Mouse (Mus musculus) neural tube, embryonic 14.5 days (tissue): ENCODE data around the gene Rab37. TPM values are rescaled to one million over a fixed set of nuclear protein-coding genes. Genes with fewer than 3 reads are reported as not detected.

ENCODE experiments used
- ATAC-seq: fragments of 200-750 bp; cut with Nextera tagmentation; 2 replicates; pipeline ENCODE4 v1.8.0; 2017; ENCODE audit warnings: low read depth, mild to moderate bottlenecking, moderate TSS enrichment, moderate library complexity
- H3K27ac ChIP-seq: fragments of 300-500 bp; sonication (generic); 2 replicates; pipeline ENCODE4 v1.5.1; 2014; ENCODE audit warnings: low read depth, mild to moderate bottlenecking, control low read depth, low read length, moderate library complexity, mixed read lengths
- H3K27me3 ChIP-seq: fragments of 300-500 bp; sonication (generic); 2 replicates; pipeline ENCODE4 v1.6.1; 2014; ENCODE audit warnings: low read length; ENCODE audit not compliant: control insufficient read depth, insufficient read depth
- H3K36me3 ChIP-seq: fragments of 300-500 bp; sonication (generic); 2 replicates; pipeline ENCODE4 v1.6.1; 2014; ENCODE audit warnings: low read length, mixed read lengths; ENCODE audit not compliant: control insufficient read depth, insufficient read depth
- H3K4me1 ChIP-seq: fragments of 300-500 bp; sonication (generic); 2 replicates; pipeline ENCODE4 v1.6.1; 2014; ENCODE audit warnings: low read length; ENCODE audit not compliant: control insufficient read depth, insufficient read depth
- H3K4me2 ChIP-seq: fragments of 300-500 bp; sonication (generic); 2 replicates; pipeline ENCODE4 v1.6.1; 2014; ENCODE audit warnings: mild to moderate bottlenecking, low read depth, low read length, control low read depth
- H3K4me3 ChIP-seq: fragments of 300-500 bp; sonication (generic); 2 replicates; pipeline ENCODE4 v1.5.1; 2014; ENCODE audit warnings: low read depth, low read length, control low read depth, mixed read lengths
- H3K9ac ChIP-seq: fragments of 300-500 bp; sonication (generic); replicated peaks from 2 replicates; pipeline ENCODE4 v1.6.1; 2014; ENCODE audit warnings: low read depth, mild to moderate bottlenecking, control low read depth, low read length, mixed read lengths
- H3K9me3 ChIP-seq: fragments of 300-500 bp; sonication (generic); 2 replicates; pipeline ENCODE4 v1.6.1; 2016; ENCODE audit warnings: low read length; ENCODE audit not compliant: control insufficient read depth
- WGBS: fragments of 180-500 bp; shearing (Covaris S2); extraction: QIAGEN DNeasy Blood & Tissue Kit; methylation state at CpG from one replicate; pipeline ENCODE4 v1.1.7; 2014; 5-methylcytosine and 5-hydroxymethylcytosine counted together
- polyA plus RNA-seq: library from polyadenylated mRNA; unstranded; fragments of >200 nt; fragmentation: Nextera tagmentation; extraction: Ambion mirVana; gene quantifications from 2 replicates; pipeline ENCODE4 v1.2.1, GENCODE M21; 2014

Rab37 gene
- polyA plus RNA-seq, 1 experiment from 2014 or later: 0.25 TPM

DNA sequence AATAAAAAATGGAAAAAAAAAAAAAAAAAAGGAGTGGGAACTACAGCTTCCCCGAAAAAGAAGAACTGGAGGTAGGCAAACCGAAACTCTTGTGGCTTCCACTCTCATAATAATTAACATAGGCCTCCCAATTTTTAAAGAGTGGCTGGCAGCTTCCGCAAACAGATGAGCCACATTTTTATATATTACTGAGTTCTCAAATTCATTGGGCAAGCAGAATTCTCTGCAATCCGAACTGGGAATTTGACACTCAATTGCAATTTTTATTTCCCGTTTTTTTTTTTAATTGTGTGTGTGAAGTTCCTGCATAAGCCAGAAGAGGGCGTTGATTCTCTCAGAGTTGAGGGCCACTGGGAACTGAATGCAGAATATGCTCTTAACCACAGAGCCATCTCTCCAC, 24.5 kb upstream of the Rab37 start:
- no peak overlapping the region for H3K27ac ChIP-seq
- WGBS: 74% methylated on average over 6 of the region's 6 CpGs
- no peak overlapping the region for H3K9ac ChIP-seq
- ATAC-seq: no peak
- no peak overlapping the region for H3K4me3 ChIP-seq
- H3K4me2 ChIP-seq: no peak overlapping the region
- peaks cover 8% of the 10 kb centered on the region for H3K4me1 ChIP-seq
- H3K36me3 ChIP-seq: no peaks in the 10 kb centered on the region
- H3K9me3 ChIP-seq: no peaks in the 10 kb centered on the region
- H3K27me3 ChIP-seq: 0 out of 2 replicates have a peak, but pooled peaks cover 5% of the 10 kb centered on the region

DNA sequence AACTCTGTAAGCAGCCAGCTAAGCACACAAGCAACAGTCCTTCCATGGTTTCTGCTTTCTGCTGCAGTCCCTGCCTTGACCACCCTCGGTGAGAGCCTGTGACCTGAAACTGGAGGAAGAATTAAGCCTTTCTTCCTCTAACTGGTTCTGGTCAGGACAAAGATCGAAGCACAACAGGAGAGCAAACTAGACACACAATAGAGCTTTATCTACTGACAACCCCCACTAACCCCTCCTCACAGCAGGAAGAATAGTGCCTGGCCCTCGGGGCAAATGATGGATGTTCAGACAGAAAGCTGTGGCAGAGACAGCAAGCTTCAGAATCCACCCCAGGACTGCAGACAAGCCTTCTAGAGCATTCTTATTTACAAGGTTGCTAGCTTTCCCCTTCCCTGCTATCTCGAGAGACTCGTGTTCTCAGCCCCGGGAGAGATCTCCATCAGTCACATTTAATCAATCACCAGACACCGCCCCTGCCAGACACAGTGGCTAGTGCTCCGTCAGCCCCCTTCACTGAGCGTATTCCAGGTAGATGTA, 20.1 kb upstream of the Rab37 start:
- Histone ChIP-seq H3K4me2 (peak overlapping the region; percentile 36; the same call in 1 of the 2 replicates), H3K27me3 (0 out of 2 replicates have a peak, but pooled peaks cover 5% of the 10 kb centered on the region), H3K9me3 (no peaks in the 10 kb centered on the region), H3K4me1 (peaks cover 12% of the 10 kb centered on the region), H3K9ac (no peak overlapping the region), H3K36me3 (no peaks in the 10 kb centered on the region), H3K4me3 (no peak overlapping the region), H3K27ac (no peak overlapping the region)
- 3% methylated on average over 9 of the region's 9 CpGs for WGBS
- ATAC-seq: no peak

DNA sequence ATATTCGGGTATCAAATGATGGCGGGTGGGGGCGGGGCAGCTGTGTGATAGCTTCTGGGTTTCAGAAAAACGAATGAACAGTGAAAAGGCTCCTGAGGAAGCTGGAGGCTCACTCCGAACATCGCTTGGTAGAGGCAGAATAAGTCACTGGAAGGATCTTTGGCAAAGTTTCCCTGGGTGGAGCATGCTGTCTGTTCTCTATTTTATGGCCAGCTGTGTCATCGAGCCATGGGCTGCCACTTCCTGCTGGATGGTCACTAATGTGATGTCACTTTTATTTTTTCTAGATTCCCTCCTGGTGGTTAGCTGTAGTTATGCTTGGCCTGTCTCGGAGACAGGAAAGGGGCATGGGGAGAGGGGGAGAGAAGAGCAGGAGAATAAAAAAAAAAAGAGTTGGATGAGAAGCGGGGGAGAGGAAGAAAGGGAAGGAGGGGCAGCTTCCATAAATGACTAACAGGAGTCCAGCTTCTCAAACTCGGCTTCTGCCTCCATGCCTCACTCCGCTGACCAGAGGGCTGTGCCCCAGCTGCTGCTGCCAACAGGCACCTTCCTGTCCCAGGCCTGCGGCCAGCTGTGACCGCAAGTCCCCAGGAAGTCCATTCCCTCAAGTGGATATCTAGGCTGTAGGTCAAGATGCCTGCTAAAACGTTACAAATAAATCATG, 19.5 kb upstream of the Rab37 start:
- peak overlapping the region; percentile 36; the same call in 1 of the 2 replicates for H3K4me2 ChIP-seq
- H3K36me3 ChIP-seq: no peaks in the 10 kb centered on the region
- no peaks in the 10 kb centered on the region for H3K9me3 ChIP-seq
- ATAC-seq: no peak
- H3K27me3 ChIP-seq: 0 out of 2 replicates have a peak, but pooled peaks cover 5% of the 10 kb centered on the region
- WGBS: 16% methylated on average over 14 of the region's 14 CpGs
- peaks cover 12% of the 10 kb centered on the region for H3K4me1 ChIP-seq
- no peak overlapping the region for H3K9ac ChIP-seq
- no peak overlapping the region for H3K27ac ChIP-seq
- no peak overlapping the region for H3K4me3 ChIP-seq

DNA sequence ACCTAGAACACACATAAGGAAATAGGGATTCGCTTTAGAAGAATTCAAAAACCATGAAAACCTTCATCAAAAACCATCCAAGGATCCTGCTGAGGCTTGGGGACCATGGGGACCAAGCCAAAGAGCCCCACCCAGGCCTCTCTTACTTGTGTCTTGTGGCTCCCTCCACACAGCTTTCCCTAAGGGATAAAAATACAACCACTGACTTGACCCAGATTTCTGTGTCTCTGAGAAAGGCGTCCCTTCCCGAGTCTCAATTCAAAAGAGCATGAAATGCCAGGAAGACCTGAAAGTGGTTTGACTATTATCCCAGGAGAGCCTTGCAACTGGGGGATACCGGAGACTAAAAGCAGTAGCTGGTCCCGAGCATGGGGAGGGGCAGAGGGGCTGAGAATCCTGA, 18.2 kb upstream of the Rab37 start:
- no peak overlapping the region for H3K4me2 ChIP-seq
- 0 out of 2 replicates have a peak, but pooled peaks cover 5% of the 10 kb centered on the region for H3K27me3 ChIP-seq
- no peak for ATAC-seq
- H3K9me3 ChIP-seq: no peaks in the 10 kb centered on the region
- WGBS: 69% methylated on average over 5 of the region's 5 CpGs
- no peaks in the 10 kb centered on the region for H3K36me3 ChIP-seq
- H3K4me3 ChIP-seq: no peak overlapping the region
- H3K9ac ChIP-seq: no peak overlapping the region
- H3K27ac ChIP-seq: no peak overlapping the region
- H3K4me1 ChIP-seq: peaks cover 12% of the 10 kb centered on the region

DNA sequence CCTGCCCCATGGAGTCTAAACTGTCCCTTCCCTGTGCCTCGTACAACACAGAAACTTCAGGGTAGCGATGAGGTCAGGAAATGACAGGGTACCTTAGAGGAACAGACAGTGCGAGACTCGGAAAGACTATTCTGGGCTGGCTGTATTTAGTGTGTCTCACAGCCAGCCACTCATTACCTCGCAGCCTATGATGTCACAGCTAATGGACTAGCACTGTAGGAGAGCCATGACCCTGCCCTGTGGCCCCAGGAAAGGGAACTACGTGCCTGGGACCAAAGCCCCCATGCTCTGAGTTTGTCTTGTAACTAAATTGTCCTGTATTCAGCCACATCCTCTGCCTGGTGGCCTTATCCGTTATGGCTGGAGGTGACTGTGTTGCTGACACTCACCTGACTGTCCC, 15.8 kb upstream of the Rab37 start:
- Histone ChIP-seq H3K4me2 (no peak overlapping the region), H3K27me3 (no peaks in the 10 kb centered on the region), H3K4me1 (peaks cover 12% of the 10 kb centered on the region), H3K4me3 (no peak overlapping the region), H3K9ac (no peak overlapping the region), H3K27ac (no peak overlapping the region), H3K9me3 (no peaks in the 10 kb centered on the region), H3K36me3 (no peaks in the 10 kb centered on the region)
- no peak for ATAC-seq
- 72% methylated on average over 7 of the region's 7 CpGs for WGBS

DNA sequence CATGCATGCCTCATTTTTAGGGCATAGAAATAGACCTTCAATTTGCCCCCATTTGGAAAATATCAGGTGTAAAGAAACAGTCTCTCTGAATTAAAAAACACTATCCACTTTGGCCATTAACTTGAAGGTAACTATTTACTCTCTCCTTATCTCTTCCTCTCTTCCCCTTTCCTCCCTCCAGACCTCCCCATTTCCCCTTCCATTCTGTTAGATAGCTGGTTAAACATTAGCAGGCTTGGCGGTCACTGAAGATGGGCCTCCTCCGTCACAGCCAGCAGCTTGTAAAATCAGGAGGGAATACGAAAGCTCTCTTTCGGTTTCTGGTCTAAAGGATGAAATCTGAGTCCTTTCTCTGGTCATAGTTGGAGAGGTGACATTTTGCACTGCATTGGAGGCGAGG, 15.4 kb upstream of the Rab37 start:
- H3K4me3 ChIP-seq: no peak overlapping the region
- H3K27ac ChIP-seq: no peak overlapping the region
- H3K9me3 ChIP-seq: no peaks in the 10 kb centered on the region
- H3K4me2 ChIP-seq: no peak overlapping the region
- H3K9ac ChIP-seq: no peak overlapping the region
- H3K27me3 ChIP-seq: no peaks in the 10 kb centered on the region
- H3K36me3 ChIP-seq: no peaks in the 10 kb centered on the region
- 38% methylated on average over 5 of the region's 5 CpGs for WGBS
- peaks cover 11% of the 10 kb centered on the region for H3K4me1 ChIP-seq
- ATAC-seq: no peak

DNA sequence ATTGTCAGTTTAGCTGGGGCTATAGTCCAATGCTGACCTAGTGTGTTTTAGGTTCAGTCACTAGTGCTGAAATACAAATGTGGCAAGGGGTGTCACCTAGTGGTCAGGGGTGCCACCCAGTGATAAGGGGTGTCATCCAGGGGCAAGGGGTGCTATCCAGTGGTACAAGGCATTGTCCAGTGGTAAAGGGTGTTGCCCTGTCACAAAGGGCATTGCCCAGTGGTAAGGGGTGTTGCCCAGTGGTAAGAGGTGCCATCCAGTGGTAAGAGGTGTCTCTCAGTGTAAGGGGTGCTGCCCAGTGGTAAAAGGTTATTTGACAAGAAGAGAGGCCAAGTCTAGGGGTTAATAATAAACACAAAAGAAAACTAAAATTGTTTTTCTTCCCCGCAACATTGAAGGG, 13.8 kb upstream of the Rab37 start:
- H3K4me1 ChIP-seq: no peaks in the 10 kb centered on the region
- H3K27ac ChIP-seq: no peak overlapping the region
- no peak overlapping the region for H3K4me2 ChIP-seq
- no peaks in the 10 kb centered on the region for H3K9me3 ChIP-seq
- H3K9ac ChIP-seq: no peak overlapping the region
- H3K27me3 ChIP-seq: no peaks in the 10 kb centered on the region
- H3K36me3 ChIP-seq: no peaks in the 10 kb centered on the region
- ATAC-seq: no peak
- H3K4me3 ChIP-seq: no peak overlapping the region
- WGBS: 100% methylated on average over 1 of the region's 1 CpGs

DNA sequence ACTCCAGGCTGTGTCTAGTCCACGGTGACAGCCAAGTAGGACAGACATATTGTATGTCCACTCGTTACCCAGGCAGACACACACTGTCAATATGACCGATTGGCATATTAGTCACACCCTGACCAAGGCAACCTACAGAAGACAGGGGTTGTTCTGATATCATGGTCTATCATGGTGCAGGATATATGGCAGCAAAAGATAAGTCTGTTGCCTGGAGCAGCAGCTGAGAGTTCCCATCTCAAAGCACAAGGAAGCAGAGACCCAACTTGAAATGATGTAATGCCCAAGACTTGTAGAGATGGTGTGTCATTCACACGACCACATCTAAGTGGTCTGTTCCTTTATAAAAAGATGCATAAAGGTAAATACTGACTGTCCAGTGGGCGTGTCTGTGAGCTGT, 12.6 kb upstream of the Rab37 start:
- 92% methylated on average over 5 of the region's 5 CpGs for WGBS
- Histone ChIP-seq H3K4me3 (no peak overlapping the region), H3K27me3 (no peaks in the 10 kb centered on the region; the same call in none of the 2 replicates), H3K36me3 (no peaks in the 10 kb centered on the region), H3K4me1 (no peaks in the 10 kb centered on the region; the same call in 1 of the 2 replicates), H3K9ac (no peak overlapping the region), H3K27ac (no peak overlapping the region), H3K4me2 (no peak overlapping the region), H3K9me3 (no peaks in the 10 kb centered on the region)
- no peak for ATAC-seq

DNA sequence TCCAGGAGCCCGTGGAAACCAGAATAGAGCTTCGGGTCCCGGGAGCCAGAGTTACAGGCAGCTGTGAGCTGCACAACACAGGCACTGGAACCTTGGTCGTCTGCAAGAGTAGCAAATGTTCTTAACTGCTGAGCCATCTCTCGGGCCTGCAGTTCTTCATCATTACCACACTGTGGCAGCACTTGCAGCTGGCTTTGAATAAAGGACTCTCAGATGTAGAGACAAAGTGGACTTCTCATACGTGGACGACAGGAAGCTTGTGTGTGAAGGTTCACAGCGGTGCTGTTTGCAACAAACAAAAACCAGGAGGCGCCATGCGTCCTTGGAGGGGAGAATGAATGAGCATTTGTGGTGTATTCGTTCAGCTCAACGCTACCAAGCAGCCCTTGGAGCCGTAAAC, 10.3 kb upstream of the Rab37 start:
- 38% methylated on average over 13 of the region's 13 CpGs for WGBS
- no peak overlapping the region for H3K4me3 ChIP-seq
- no peak overlapping the region for H3K9ac ChIP-seq
- no peaks in the 10 kb centered on the region for H3K9me3 ChIP-seq
- no peaks in the 10 kb centered on the region for H3K36me3 ChIP-seq
- H3K4me2 ChIP-seq: no peak overlapping the region
- no peak overlapping the region for H3K27ac ChIP-seq
- H3K27me3 ChIP-seq: peaks cover 4% of the 10 kb centered on the region
- no peaks in the 10 kb centered on the region; the same call in 1 of the 2 replicates for H3K4me1 ChIP-seq
- no peak for ATAC-seq
